Mouse (Mus musculus): Measurements from ENCODE around the gene Gimap7. TPM values are rescaled to one million over a fixed set of nuclear protein-coding genes. Genes with fewer than 3 reads are reported as not detected.
A peak's percentile ranks its signal among the peaks of the same experiment; 100 is the strongest.

The Gimap7 gene
- polyA plus RNA-seq, 2 experiments = not detected

DNA sequence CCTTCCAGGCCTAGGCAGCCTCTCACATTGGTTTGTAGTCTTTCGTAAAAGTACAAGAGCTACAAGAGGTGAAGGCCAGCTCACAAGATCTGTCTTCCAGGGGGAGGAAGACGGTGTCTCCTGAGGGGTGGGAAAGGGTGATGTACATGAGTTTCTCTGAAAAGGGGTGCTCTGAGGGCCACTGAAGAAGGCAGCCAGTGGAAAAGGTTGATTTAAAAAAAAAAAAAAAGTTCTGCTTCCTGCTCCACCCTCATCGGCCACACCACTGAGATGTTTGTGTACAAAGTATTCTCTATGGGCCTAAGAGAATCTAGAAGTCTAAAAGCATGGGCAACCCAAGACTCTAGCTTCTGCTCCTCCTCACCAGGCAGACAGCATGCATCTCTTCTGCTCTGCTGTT is 52.3 kb downstream of the Gimap7 start, which contains the start of gene Gimap3:
Gene Gimap3, minus strand, starts transcription at position 156 of the 400 bp plus-strand sequence.
- no peak for TF ChIP-seq POLR2A (IDR thresholded peaks at IDR 0.05; ENCODE audit: borderline replicate concordance, extremely low read depth, insufficient read depth, insufficient read length)
- Histone ChIP-seq H3K27ac (replicated peaks; ENCODE audit: low read depth, low read length) (no peak within 1 kb of the TSS), H3K27me3 (ENCODE audit: control insufficient read depth, insufficient read depth, low read length) (no peaks in the 10 kb centered on the region), H3K4me1 (ENCODE audit: control insufficient read depth, insufficient read depth, low read length) (no peaks in the 10 kb centered on the region), H3K9me3 (ENCODE audit: control insufficient read depth, low read length) (no peaks in the 10 kb centered on the region), H3K4me3 (replicated peaks; ENCODE audit: low read length) (no peak within 1 kb of the TSS), H3K9ac (ENCODE audit: low read depth, low read length, severe bottlenecking) (no peak within 1 kb of the TSS), H3K4me2 (replicated peaks; ENCODE audit: low read depth, low read length, severe bottlenecking) (no peak within 1 kb of the TSS), H3K36me3 (ENCODE audit: control insufficient read depth, insufficient read depth, low read length) (no peaks in the 10 kb centered on the region)
- no peak for ATAC-seq (ENCODE audit: low FRiP score, low read depth)
- 96% methylated on average over 3 of the region's 3 CpGs for WGBS
- no peak for DNase-seq (ENCODE audit: low spot score)

DNA sequence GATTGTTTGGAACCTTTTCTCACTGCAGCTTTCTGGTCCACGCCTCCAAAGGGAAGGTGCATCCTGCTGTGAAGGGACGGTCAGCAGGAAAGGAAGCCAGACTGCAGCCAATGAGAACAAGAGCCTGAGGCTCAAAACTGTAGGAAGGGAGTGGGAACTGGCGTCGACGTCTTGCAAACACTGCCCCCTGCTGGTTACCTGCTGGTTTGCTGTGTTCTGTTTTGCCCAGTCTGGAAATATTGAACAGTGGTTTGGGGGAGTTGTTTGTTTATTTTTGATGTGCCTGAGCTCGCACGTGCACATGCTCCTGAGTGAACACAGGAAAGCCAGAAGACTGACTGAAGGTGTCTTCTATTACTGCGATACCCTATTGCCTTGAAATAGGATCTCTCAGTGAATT is 53.6 kb downstream of the Gimap7 start:
- DNase-seq (ENCODE audit: low spot score) = peak; percentile 83
- Histone ChIP-seq H3K27ac (replicated peaks; ENCODE audit: low read depth, low read length) (no peak overlapping the region), H3K4me2 (replicated peaks; ENCODE audit: low read depth, low read length, severe bottlenecking) (no peak overlapping the region), H3K4me1 (ENCODE audit: control insufficient read depth, insufficient read depth, low read length) (no peaks in the 10 kb centered on the region), H3K9me3 (ENCODE audit: control insufficient read depth, low read length) (no peaks in the 10 kb centered on the region), H3K9ac (ENCODE audit: low read depth, low read length, severe bottlenecking) (no peak overlapping the region), H3K4me3 (replicated peaks; ENCODE audit: low read length) (no peak overlapping the region), H3K27me3 (ENCODE audit: control insufficient read depth, insufficient read depth, low read length) (no peaks in the 10 kb centered on the region), H3K36me3 (ENCODE audit: control insufficient read depth, insufficient read depth, low read length) (no peaks in the 10 kb centered on the region)
- 14% methylated on average over 8 of the region's 8 CpGs for WGBS
- peak; percentile 53; the same call in 1 of the 2 replicates for ATAC-seq (ENCODE audit: low FRiP score, low read depth)
- TF ChIP-seq POLR2A (IDR thresholded peaks at IDR 0.05; ENCODE audit: borderline replicate concordance, extremely low read depth, insufficient read depth, insufficient read length) = no peak

Other genes with a start within 250 kb of the Gimap7 start
- 11.0 and 13.1 TPM in 2 replicates for gene Atp6v0e2, start 181.0 kb upstream of the Gimap7 start, polyA plus RNA-seq (2012; rRNA removed)
- 7.8 and 8.7 TPM in 2 replicates for gene Atp6v0e2, start 181.0 kb upstream of the Gimap7 start, polyA plus RNA-seq (2014; fragmentation: Nextera tagmentation; extraction: Ambion mirVana)
- gene Lrrc61, start 163.8 kb upstream of the Gimap7 start, polyA plus RNA-seq (2012; rRNA removed) = 17.6 and 18.4 TPM in 2 replicates
- 5.9 and 6.7 TPM in 2 replicates for gene Lrrc61, start 163.8 kb upstream of the Gimap7 start, polyA plus RNA-seq (2014; fragmentation: Nextera tagmentation; extraction: Ambion mirVana)
- gene Rarres2, start 145.8 kb upstream of the Gimap7 start, polyA plus RNA-seq (2012; rRNA removed) = 15.2 and 19.7 TPM in 2 replicates
- 16.1 and 21.3 TPM in 2 replicates for gene Rarres2, start 145.8 kb upstream of the Gimap7 start, polyA plus RNA-seq (2014; fragmentation: Nextera tagmentation; extraction: Ambion mirVana)
- 0.78 TPM in 1 of 2 replicates, not detected in the other for gene Gm45021, start 129.0 kb upstream of the Gimap7 start, polyA plus RNA-seq (2012; rRNA removed)
- gene Gm45021, start 129.0 kb upstream of the Gimap7 start, polyA plus RNA-seq (2014; fragmentation: Nextera tagmentation; extraction: Ambion mirVana) = 0.94 TPM in 1 of 2 replicates, not detected in the other
- gene Repin1, start 124.7 kb upstream of the Gimap7 start, polyA plus RNA-seq (2012; rRNA removed) = 35.2 and 55.3 TPM in 2 replicates
- 23.3 and 25.7 TPM in 2 replicates for gene Repin1, start 124.7 kb upstream of the Gimap7 start, polyA plus RNA-seq (2014; fragmentation: Nextera tagmentation; extraction: Ambion mirVana)
- not detected in 2 replicates for gene Gm44965, start 124.7 kb upstream of the Gimap7 start, polyA plus RNA-seq (2012; rRNA removed)
- not detected in 2 replicates for gene Gm44965, start 124.7 kb upstream of the Gimap7 start, polyA plus RNA-seq (2014; fragmentation: Nextera tagmentation; extraction: Ambion mirVana)
- gene Zfp775, start 116.6 kb upstream of the Gimap7 start, polyA plus RNA-seq (2012; rRNA removed) = 4.8 and 6.4 TPM in 2 replicates
- 5.8 and 5.9 TPM in 2 replicates for gene Zfp775, start 116.6 kb upstream of the Gimap7 start, polyA plus RNA-seq (2014; fragmentation: Nextera tagmentation; extraction: Ambion mirVana)
- gene AI854703, start 91.9 kb upstream of the Gimap7 start, polyA plus RNA-seq (2012; rRNA removed) = 1.1 and 1.5 TPM in 2 replicates
- 0.76 and 0.87 TPM in 2 replicates for gene AI854703, start 91.9 kb upstream of the Gimap7 start, polyA plus RNA-seq (2014; fragmentation: Nextera tagmentation; extraction: Ambion mirVana)
- 2.3 TPM in 2 replicates for gene Gimap8, start 71.4 kb upstream of the Gimap7 start, polyA plus RNA-seq (2012; rRNA removed)
- gene Gimap8, start 71.4 kb upstream of the Gimap7 start, polyA plus RNA-seq (2014; fragmentation: Nextera tagmentation; extraction: Ambion mirVana) = 0.40 and 0.70 TPM in 2 replicates
- 5.8 and 6.2 TPM in 2 replicates for gene Gimap9, start 42.5 kb upstream of the Gimap7 start, polyA plus RNA-seq (2012; rRNA removed)
- gene Gimap9, start 42.5 kb upstream of the Gimap7 start, polyA plus RNA-seq (2014; fragmentation: Nextera tagmentation; extraction: Ambion mirVana) = 6.0 and 6.2 TPM in 2 replicates
- gene Gimap4, start 34.1 kb upstream of the Gimap7 start, polyA plus RNA-seq (2012; rRNA removed) = 9.6 and 9.7 TPM in 2 replicates
- gene Gimap4, start 34.1 kb upstream of the Gimap7 start, polyA plus RNA-seq (2014; fragmentation: Nextera tagmentation; extraction: Ambion mirVana) = 9.8 and 11.2 TPM in 2 replicates
- 11.4 and 15.0 TPM in 2 replicates for gene Gimap6, start 10.4 kb upstream of the Gimap7 start, polyA plus RNA-seq (2012; rRNA removed)
- gene Gimap6, start 10.4 kb upstream of the Gimap7 start, polyA plus RNA-seq (2014; fragmentation: Nextera tagmentation; extraction: Ambion mirVana) = 17.7 and 19.9 TPM in 2 replicates
- 0.82 TPM in 1 of 2 replicates, not detected in the other for gene Gm28053, start within 50 bp of the Gimap7 start, polyA plus RNA-seq (2012; rRNA removed)
- 1.2 and 2.2 TPM in 2 replicates for gene Gm28053, start within 50 bp of the Gimap7 start, polyA plus RNA-seq (2014; fragmentation: Nextera tagmentation; extraction: Ambion mirVana)
- 4.0 TPM in 2 replicates for gene Gimap1, start 20.4 kb downstream of the Gimap7 start, polyA plus RNA-seq (2012; rRNA removed)
- gene Gimap1, start 20.4 kb downstream of the Gimap7 start, polyA plus RNA-seq (2014; fragmentation: Nextera tagmentation; extraction: Ambion mirVana) = 10.9 and 11.9 TPM in 2 replicates
- 3.5 and 3.7 TPM in 2 replicates for gene Gimap5, start 27.6 kb downstream of the Gimap7 start, polyA plus RNA-seq (2012; rRNA removed)
- 3.8 and 4.9 TPM in 2 replicates for gene Gimap5, start 27.6 kb downstream of the Gimap7 start, polyA plus RNA-seq (2014; fragmentation: Nextera tagmentation; extraction: Ambion mirVana)
- gene Gimap3, start 52.2 kb downstream of the Gimap7 start, polyA plus RNA-seq (2012; rRNA removed) = not detected in 2 replicates
- not detected in 2 replicates for gene Gimap3, start 52.2 kb downstream of the Gimap7 start, polyA plus RNA-seq (2014; fragmentation: Nextera tagmentation; extraction: Ambion mirVana)
- gene Tmem176a, start 122.3 kb downstream of the Gimap7 start, polyA plus RNA-seq (2012; rRNA removed) = 49.7 and 61.3 TPM in 2 replicates
- 80.7 and 90.9 TPM in 2 replicates for gene Tmem176a, start 122.3 kb downstream of the Gimap7 start, polyA plus RNA-seq (2014; fragmentation: Nextera tagmentation; extraction: Ambion mirVana)
- gene Tmem176b, start 122.9 kb downstream of the Gimap7 start, polyA plus RNA-seq (2012; rRNA removed) = 227 and 235 TPM in 2 replicates
- gene Tmem176b, start 122.9 kb downstream of the Gimap7 start, polyA plus RNA-seq (2014; fragmentation: Nextera tagmentation; extraction: Ambion mirVana) = 232 and 255 TPM in 2 replicates
- 0.08 and 0.34 TPM in 2 replicates for gene Aoc1, start 154.3 kb downstream of the Gimap7 start, polyA plus RNA-seq (2012; rRNA removed)
- gene Aoc1, start 154.3 kb downstream of the Gimap7 start, polyA plus RNA-seq (2014; fragmentation: Nextera tagmentation; extraction: Ambion mirVana) = not detected in 2 replicates
- 0.04 TPM in 1 of 2 replicates, not detected in the other for gene 1600015I10Rik, start 211.3 kb downstream of the Gimap7 start, polyA plus RNA-seq (2012; rRNA removed)
- gene 1600015I10Rik, start 211.3 kb downstream of the Gimap7 start, polyA plus RNA-seq (2014; fragmentation: Nextera tagmentation; extraction: Ambion mirVana) = not detected in 2 replicates

Data from limb, embryonic 14.5 days (tissue).